Mouse (Mus musculus) limb, embryonic 14.5 days (tissue): ENCODE measurements at regions not wholly inside any gene's neighbourhood (a gene's known extent, or its start where the extent isn't known, plus 50 kb on each side); places are given as distances from the start of the nearest gene placed in this dataset.

ENCODE experiments used
- ATAC-seq: fragments of 200-750 bp; cut with Nextera tagmentation; 2 replicates; pipeline ENCODE4 v1.8.0; 2017; ENCODE audit warnings: low read depth, moderate number of reproducible peaks, moderate TSS enrichment; ENCODE audit not compliant: low FRiP score
- DNase-seq: peaks from one replicate; pipeline ENCODE4 v3.0.0-alpha.2; 2015; ENCODE audit warnings: low spot score
- H3K27ac ChIP-seq: fragments of 300-500 bp; sonication (generic); replicated peaks from 2 replicates; pipeline ENCODE4 v1.5.1; 2014; ENCODE audit warnings: low read depth, mild to moderate bottlenecking, low read length, moderate library complexity, mixed read lengths
- H3K27me3 ChIP-seq: fragments of 300-500 bp; sonication (generic); 2 replicates; pipeline ENCODE4 v1.6.1; 2014; ENCODE audit warnings: low read length, mixed read lengths; ENCODE audit not compliant: control insufficient read depth, insufficient read depth
- H3K36me3 ChIP-seq: fragments of 300-500 bp; sonication (generic); 2 replicates; pipeline ENCODE4 v1.6.1; 2014; ENCODE audit warnings: mild to moderate bottlenecking, low read length, moderate library complexity, mixed read lengths; ENCODE audit not compliant: control insufficient read depth, insufficient read depth
- H3K4me1 ChIP-seq: fragments of 300-500 bp; sonication (generic); 2 replicates; pipeline ENCODE4 v1.6.1; 2014; ENCODE audit warnings: antibody characterized with exemption, low read length, mixed read lengths; ENCODE audit not compliant: control insufficient read depth, insufficient read depth
- H3K4me2 ChIP-seq: fragments of 300-500 bp; sonication (generic); replicated peaks from 2 replicates; pipeline ENCODE4 v1.6.1; 2014; ENCODE audit warnings: low read depth, mild to moderate bottlenecking, low read length, moderate library complexity; ENCODE audit not compliant: severe bottlenecking
- H3K4me3 ChIP-seq: fragments of 300-500 bp; sonication (generic); replicated peaks from 2 replicates; pipeline ENCODE4 v1.5.1; 2014; ENCODE audit warnings: low read length
- H3K9ac ChIP-seq: fragments of 300-500 bp; sonication (generic); 2 replicates; pipeline ENCODE4 v1.6.1; 2014; ENCODE audit warnings: mild to moderate bottlenecking, low read depth, low read length, moderate library complexity; ENCODE audit not compliant: severe bottlenecking
- H3K9me3 ChIP-seq: fragments of 300-500 bp; sonication (generic); 2 replicates; pipeline ENCODE4 v1.6.1; 2016; ENCODE audit warnings: low read length; ENCODE audit not compliant: control insufficient read depth
- POLR2A ChIP-seq: fragments of 200-500 bp; IDR thresholded peaks from 2 replicates; pipeline ENCODE4 v1.8.0; 2012; ENCODE audit warnings: inconsistent platforms, mild to moderate bottlenecking, moderate library complexity, borderline replicate concordance; ENCODE audit not compliant: insufficient read depth, insufficient read length; ENCODE audit errors: extremely low read depth
- WGBS: fragments of 180-500 bp; shearing (Covaris S2); extraction: QIAGEN DNeasy Blood & Tissue Kit; methylation state at CpG from one replicate; pipeline ENCODE4 v1.1.7; 2014; 5-methylcytosine and 5-hydroxymethylcytosine counted together

DNA sequence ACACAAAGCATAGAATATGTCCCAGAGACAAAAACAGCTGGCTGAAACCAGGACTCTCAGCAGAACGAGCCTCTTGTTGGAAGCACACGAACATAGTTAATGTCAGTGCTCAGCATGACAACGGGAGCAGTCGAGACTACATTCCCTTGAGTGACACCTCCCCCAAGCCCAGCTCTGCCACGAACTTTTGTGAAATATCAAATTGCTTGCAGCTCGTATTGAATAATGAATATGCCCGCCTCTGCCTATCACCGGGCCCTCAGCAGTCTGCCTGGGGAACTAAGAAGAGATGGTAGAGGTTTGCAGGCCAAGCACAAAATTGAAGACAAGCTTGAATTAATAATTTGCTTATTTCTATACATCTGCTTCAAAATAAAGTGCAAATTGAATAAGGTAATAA lies 177.2 kb upstream of the Hnrnpa3 start:
- Histone ChIP-seq H3K4me1 (peaks cover 5% of the 10 kb centered on the region; the same call in 1 of the 2 replicates), H3K9ac (no peak overlapping the region), H3K27ac (no peak overlapping the region), H3K36me3 (no peaks in the 10 kb centered on the region), H3K27me3 (peaks cover 13% of the 10 kb centered on the region; the same call in 1 of the 2 replicates), H3K9me3 (no peaks in the 10 kb centered on the region), H3K4me2 (no peak overlapping the region), H3K4me3 (no peak overlapping the region)
- ATAC-seq (no peak), DNase-seq (no peak)
- WGBS = 38% methylated on average over 8 of the region's 8 CpGs
- no peak for TF ChIP-seq POLR2A

DNA sequence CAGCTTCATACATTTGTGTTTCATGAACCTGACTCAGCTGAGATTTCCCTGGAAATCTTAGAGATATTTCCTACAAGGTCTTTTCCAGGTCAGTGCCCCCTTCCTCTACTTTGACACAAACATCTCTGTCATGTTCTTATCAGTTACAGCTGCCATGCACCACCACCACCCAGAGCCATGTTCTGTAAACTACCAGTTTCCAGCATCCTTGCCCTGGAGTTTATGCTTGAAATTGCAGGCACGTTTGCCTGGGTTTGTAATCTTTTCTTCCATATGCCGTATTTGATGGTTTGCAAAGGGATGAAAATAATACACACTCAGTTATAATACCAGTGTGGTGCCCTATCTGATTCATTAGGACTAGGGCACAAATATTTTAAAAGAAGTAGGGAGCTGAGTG lies 176.6 kb upstream of the Hnrnpa3 start:
- TF ChIP-seq POLR2A = no peak
- Histone ChIP-seq H3K4me1 (peaks cover 5% of the 10 kb centered on the region; the same call in 1 of the 2 replicates), H3K27me3 (peaks cover 13% of the 10 kb centered on the region; the same call in 1 of the 2 replicates), H3K4me3 (no peak overlapping the region), H3K4me2 (no peak overlapping the region), H3K27ac (no peak overlapping the region), H3K36me3 (no peaks in the 10 kb centered on the region), H3K9ac (no peak overlapping the region), H3K9me3 (no peaks in the 10 kb centered on the region)
- 68% methylated on average over 2 of the region's 2 CpGs for WGBS
- no peak for DNase-seq
- no peak for ATAC-seq

DNA sequence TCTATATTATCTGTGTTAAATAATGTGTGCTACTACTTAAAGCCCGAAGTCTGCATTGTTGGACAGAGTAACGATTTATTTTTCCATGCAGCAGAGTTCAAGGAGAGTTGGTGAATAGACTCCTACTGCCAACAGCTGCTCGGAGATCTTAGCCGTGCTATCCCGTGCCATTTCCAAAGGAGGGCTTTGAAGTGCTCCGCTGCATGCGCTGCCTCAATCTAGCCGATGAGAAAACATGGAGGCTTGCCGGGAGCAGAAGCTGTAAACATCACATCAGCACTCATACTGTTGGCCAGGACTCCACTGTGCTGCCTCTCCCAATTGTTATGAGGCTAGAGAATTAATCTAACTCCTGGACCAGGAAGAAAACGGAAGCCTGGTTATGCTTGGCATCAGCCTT lies 174.1 kb upstream of the Hnrnpa3 start:
- peaks cover 5% of the 10 kb centered on the region; the same call in 1 of the 2 replicates for H3K4me1 ChIP-seq
- H3K9ac ChIP-seq = no peak overlapping the region
- WGBS = 22% methylated on average over 10 of the region's 10 CpGs
- no peaks in the 10 kb centered on the region for H3K9me3 ChIP-seq
- H3K4me2 ChIP-seq = 0 out of 2 replicates have a peak overlapping the region, but pooled peaks have one; percentile 24
- ATAC-seq (0 out of 2 replicates have a peak, but pooled peaks have one; percentile 37), DNase-seq (no peak)
- H3K4me3 ChIP-seq = no peak overlapping the region
- TF ChIP-seq POLR2A = no peak
- no peaks in the 10 kb centered on the region for H3K36me3 ChIP-seq
- H3K27ac ChIP-seq = no peak overlapping the region
- H3K27me3 ChIP-seq = peaks cover 13% of the 10 kb centered on the region; the same call in 1 of the 2 replicates

DNA sequence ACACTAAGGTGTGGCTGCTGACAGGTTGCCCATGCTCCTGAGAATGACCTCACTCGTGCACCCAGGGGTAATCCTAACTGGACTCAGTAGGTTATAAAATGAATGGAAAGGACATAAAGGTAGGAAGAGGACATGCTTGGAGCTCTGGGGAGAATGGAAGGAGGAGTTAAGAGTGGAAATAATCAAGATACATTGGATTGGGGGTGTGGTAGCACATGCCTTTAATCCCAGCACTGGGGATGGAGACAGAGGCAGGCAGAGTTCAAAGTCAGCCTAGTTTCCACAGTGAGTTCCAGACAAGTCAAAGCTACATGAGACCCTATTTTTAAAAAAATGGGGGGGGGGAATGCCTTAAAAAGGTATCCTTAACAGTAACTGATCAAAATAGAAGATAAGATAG lies 167.9 kb upstream of the Hnrnpa3 start:
- Histone ChIP-seq H3K4me2 (no peak overlapping the region), H3K9me3 (no peaks in the 10 kb centered on the region), H3K4me3 (no peak overlapping the region), H3K36me3 (no peaks in the 10 kb centered on the region), H3K27ac (no peak overlapping the region), H3K9ac (no peak overlapping the region), H3K4me1 (peaks cover 24% of the 10 kb centered on the region), H3K27me3 (no peaks in the 10 kb centered on the region)
- DNase-seq (no peak), ATAC-seq (no peak)
- no peak for TF ChIP-seq POLR2A
- 72% methylated on average over 1 of the region's 1 CpGs for WGBS

DNA sequence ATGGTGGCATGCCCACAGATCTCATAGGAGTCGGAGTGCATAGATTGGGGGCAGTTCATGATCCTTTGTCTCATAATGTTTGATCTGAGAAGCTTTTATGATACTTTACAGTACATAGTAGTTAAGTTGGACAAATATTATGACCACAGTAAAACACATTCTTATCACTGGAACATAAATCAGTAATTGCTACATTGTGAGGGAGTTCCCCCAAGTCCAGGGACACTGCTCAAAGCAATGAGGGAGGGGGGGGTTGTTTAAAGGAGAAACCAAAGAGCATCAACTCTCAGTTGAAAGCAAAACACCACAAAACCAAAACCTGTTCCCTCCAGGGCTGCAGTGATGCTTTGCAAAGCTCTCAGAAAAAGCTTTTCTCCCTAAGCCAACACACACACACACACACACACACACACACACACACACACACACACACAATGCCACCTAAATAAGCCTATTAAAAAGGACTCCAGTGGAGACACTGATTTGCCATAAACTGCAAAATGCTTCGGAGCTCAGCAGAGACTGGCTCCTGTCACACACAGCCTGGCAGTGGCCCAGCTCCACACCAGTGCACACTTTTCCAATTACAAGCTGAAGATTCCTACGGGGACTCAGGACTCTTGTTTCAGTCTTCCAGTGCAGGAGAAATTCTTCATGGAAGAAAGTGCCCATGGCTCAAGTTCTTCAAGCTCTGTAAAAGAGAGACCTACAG lies 167.1 kb upstream of the Hnrnpa3 start:
- no peak for TF ChIP-seq POLR2A
- H3K27me3 ChIP-seq = no peaks in the 10 kb centered on the region
- H3K9me3 ChIP-seq = no peaks in the 10 kb centered on the region
- no peak overlapping the region for H3K27ac ChIP-seq
- H3K9ac ChIP-seq = no peak overlapping the region
- H3K36me3 ChIP-seq = no peaks in the 10 kb centered on the region
- 19% methylated on average over 3 of the region's 3 CpGs for WGBS
- H3K4me2 ChIP-seq = no peak overlapping the region
- ATAC-seq (peak; percentile 32; the same call in 1 of the 2 replicates), DNase-seq (peak; percentile 64)
- no peak overlapping the region for H3K4me3 ChIP-seq
- H3K4me1 ChIP-seq = peaks cover 26% of the 10 kb centered on the region
